Mouse (Mus musculus) lung, postnatal 10 days (tissue): ENCODE measurements at regions not wholly inside any gene's neighbourhood (a gene's known extent, or its start where the extent isn't known, plus 50 kb on each side); places are given as distances from the start of the nearest gene placed in this dataset.

Experiments used
- DNase-seq: peaks from one replicate; pipeline ENCODE4 v3.0.0; 2021

DNA sequence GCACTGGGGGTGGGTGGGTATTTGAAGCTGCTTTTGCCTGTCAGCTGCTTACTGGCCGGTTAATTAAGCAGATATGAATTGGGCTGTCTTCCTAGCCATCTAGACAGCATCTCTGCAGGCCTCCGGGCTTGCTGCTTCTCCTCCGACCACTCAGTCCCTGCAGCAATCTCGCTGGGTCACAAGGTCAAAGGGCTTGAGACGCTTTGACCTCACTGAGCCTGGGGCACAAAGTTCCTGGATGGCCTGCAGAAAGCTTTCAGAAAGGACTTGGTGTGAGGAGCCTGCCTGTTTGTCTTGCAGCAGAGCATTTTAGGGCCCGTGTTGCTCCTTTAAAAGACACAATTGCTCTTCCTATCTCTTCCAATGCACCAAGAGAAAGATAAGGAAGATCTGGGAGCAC is 83.7 kb upstream of the Ppp2r5a start:
- DNase-seq = no peak

DNA sequence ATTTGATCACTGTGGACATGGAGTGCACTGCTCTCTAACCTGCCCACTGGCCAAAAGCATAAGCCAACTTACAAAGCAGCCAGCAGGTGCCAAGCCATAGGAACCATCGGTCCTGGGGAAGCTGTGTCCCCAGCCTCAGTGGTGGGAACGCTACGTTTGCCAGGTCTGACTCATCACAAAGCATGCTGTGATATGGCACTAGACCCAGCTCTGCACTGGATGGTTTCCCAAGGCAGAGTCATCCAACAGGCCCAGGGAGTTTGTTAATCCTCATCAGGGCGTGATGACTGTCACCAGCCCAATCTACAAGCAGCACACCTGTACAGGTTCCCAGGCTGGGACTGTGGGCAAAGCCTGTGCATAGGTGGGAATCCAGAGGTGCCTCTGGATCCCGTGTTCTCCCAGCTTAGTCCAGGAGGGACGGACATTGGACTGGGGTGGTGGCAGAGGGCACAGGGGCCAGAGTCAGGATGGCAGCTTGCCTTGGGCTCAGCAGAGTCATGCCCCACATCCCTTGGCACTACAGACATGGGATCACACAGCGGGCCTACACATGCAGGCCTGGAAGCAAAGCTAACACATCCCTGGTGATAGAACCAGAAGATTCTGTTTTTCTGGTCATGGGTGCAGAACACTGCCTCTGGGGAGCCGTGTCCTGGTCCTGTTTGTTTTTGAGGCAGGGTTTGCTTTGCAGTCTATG is 81.8 kb upstream of the Ppp2r5a start:
- no peak for DNase-seq

DNA sequence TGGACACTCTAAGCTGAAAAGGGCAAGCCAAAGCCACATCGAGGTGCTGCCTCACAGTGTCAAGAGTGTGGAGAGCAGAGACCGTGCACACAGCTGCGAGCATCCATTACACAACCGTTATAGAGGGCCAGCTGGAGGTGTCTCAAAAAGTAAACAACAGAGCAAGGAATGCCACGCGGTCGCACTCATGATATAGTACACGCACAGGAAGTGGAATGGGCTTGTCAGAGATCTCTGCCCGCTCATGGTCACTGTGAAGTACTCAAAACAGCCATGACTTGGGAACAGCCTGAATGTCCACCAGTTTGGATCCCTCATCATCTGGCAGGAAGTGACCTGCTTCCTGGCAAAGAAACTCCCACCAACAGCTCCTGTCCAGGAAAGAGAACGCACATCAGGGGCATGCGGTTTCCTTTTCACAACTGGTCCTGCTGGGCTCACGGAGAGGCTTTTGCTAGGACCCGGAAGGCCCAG is 76.9 kb upstream of the Ppp2r5a start:
- DNase-seq = peak; percentile 71

GRCm38 (mm10) chr1:191472551-191472950 is 69.5 kb upstream of the Ppp2r5a start:
- DNase-seq = no peak

GRCm38 (mm10) chr1:191471489-191471888 is 68.4 kb upstream of the Ppp2r5a start:
- DNase-seq = no peak

DNA sequence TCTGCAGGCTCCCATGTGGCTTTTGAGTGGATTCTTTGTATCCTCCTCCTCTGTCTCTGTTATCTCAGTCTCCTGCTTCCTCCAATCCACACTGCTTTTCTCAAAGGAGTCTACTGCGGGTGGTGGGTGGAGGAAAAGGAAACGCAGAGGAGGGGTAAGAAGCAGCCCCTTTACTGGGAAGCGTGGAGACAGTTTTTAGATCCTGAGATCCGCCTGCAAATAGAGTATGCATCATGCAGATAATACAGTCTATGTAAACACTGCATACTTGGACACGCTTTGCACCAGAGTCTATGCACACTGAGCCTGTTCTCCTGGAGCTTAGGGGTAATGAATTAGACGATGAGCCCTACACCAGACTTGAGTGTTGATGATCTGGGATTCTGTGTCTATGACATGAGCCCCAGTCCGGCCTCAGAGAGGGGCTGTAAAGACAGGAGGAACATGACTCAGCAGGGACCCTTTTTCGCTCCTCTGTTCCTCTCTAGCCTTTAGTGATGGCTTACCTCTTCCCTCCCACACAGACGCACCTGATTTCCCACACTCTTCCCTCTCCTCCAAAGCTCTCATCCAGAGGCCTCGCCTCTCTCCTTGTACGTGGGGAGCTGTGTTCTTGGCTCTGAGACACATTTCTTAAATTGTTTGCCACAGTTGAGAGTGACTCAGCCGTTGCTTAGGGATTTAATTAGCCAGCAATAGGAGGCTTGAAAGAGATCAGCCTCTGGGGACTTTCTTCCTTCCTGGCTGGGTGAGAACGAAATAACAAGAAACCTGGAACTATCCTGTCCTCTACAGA is 67.3 kb upstream of the Ppp2r5a start:
- DNase-seq = peak; percentile 53

DNA sequence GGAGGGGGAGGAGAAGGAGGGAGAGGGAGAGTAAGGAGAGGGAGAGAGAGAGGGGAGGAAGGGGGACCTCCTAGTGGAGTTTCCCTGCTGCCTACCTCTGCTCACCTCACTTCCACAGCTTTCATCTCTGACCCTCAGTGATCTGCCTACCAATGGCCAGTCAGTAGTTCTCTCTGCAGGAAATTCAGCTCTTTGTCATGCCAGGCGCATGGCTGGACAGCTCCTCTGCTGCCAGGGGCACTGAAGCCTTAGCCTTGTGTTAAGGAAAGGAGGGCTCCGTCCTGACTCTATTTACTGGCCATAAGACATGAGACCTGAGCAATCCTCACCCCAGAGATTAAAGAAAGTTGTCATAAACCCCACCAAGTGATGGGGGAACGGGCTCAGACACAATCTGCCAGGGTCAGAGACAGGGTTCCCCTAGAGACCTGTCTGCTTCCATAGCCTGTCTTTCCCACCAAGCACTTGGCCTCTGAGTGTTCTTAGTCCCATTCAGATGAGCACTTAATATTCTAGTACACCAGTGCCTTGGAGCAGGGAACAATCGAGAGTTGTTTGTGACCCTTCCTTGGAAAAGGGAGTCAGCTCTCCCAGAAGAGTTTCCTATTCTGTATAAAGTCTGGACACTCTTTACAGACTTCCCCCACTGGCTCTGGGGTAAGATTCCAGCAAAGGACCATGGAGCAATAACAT is 65.9 kb upstream of the Ppp2r5a start:
- no peak for DNase-seq

DNA sequence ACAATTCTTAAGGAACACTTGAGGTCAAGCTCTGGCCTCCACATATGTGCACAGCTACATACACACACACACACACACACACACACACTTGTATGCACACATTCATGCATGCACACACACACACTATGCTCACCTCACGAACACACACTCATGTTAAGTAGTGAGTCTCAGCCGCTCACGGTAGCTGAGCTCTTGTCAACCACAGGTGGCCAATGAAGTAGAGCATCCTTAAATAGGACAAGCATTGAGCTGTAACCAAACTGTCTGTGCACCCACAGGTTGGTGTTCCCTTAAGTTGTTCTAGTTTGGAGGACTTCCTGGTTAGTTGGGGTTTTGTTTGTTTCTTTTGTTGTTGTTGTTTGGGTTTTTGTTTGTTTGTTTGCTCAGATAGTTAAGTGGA is 63.2 kb upstream of the Ppp2r5a start:
- no peak for DNase-seq

DNA sequence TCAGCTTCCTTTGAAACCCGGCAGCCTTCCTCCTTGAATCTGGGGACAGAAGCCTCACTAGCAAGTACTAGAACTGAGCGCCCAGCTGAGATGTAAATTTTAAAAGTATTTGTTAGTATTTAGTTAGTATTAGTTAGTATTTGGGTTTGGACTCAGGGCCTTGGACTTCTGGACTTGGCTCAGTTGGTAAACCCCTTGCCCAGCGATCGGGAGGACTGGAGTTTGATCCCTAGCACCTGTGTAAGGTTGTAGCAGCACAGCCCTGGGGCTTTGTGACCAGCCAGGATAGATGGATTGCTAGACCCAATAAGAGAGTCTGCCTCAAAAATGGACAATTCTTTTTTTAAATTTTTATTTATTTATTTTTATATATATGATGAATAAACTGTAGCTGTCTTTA is 62.7 kb upstream of the Ppp2r5a start:
- DNase-seq = no peak

GRCm38 (mm10) chr1:191465170-191465569 is 62.1 kb upstream of the Ppp2r5a start:
- DNase-seq = no peak

- peak; percentile 83 for DNase-seq
Measured at GRCm38 (mm10) chr1:191461811-191462491, 58.9 kb upstream of the Ppp2r5a start.

GRCm38 (mm10) chr1:191459066-191459465 is 56.0 kb upstream of the Ppp2r5a start:
- DNase-seq = no peak

DNA sequence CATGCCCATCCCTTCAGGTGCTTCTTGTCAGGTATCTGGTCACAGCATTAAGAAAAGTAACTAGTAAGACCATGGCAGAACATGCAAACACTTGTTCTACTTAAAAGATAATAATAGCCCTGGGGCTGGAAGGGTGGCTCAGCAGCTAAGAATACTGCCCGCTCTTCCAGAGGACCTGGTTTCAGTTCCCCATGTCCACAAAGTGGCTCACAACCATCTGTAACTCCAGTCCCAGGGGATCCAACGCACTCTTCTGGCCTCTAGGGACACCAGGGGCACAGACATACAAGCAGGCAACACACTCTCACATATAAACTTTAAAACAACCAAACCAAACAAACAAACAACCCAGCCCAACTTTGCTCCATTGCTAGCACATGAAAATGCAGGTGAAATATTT is 55.2 kb upstream of the Ppp2r5a start:
- no peak for DNase-seq

- peak; percentile 42 for DNase-seq
Measured at GRCm38 (mm10) chr1:191457103-191457502, 54.0 kb upstream of the Ppp2r5a start.

DNA sequence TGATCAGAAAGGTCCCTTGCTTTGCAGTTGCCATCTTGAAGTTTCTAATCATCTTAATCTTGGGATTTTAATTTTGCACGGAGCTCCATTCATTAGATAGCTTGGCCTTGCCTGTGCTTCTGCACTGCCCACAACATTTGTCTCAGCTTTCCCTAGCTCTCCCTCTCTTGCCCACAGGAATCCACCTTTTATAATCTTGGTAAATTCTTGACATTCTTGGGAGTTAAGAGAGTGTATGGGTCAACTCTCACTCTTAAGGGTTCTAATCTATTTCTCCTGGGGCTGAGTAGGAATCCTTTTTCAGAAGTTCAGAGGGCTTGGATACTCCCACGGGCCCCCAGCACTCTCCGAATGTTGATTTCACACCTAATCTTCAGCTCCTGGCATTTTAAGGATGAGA is 51.5 kb upstream of the Ppp2r5a start:
- no peak for DNase-seq

DNA sequence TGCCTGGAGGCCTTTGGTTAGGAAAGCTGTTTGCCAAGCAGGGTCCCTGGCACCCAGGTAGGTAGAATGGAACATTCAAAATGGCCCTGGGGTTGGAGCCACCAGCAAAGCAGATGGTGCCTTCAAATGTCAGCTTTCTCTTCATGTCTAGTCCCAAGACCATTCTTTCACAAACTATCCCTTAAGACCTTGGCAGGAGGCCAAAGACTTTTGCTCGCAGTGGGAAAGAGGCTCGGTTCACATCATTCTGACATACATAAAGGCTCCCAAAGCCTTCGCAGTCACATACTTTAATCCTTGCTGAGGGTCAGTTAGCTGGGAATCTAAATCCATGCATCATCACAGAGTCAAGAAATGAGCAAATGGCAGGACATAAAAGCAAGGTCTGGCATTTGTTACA is 50.5 kb upstream of the Ppp2r5a start:
- DNase-seq = peak; percentile 41
